Mouse (Mus musculus) embryo, embryonic 11 days (tissue): Measurements from ENCODE around the gene Gpam.

Experiments used
- DNase-seq: peaks from one replicate; pipeline ENCODE4 v3.0.0-alpha.2; 2015

The Gpam gene

DNA sequence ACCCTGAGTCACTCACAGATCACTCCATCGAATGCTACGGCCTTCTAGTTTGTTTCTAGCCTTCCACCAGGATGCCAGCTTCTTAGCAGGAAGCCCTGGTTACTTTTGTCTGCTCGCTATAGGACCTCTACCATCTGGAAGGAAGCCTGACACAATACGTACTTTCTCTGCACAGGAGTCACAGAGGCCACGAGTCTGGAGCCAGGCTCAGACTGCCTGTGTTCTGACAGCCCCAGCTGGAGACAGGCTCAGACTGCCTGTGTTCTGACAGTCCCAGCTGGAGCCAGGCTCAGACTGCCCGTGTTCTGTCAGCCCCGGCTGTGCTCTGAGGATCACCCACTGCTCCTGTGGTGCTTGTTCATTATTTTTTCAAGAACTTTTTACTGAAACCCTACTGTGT, 10.8 kb upstream of the Gpam start:
- no peak for DNase-seq

DNA sequence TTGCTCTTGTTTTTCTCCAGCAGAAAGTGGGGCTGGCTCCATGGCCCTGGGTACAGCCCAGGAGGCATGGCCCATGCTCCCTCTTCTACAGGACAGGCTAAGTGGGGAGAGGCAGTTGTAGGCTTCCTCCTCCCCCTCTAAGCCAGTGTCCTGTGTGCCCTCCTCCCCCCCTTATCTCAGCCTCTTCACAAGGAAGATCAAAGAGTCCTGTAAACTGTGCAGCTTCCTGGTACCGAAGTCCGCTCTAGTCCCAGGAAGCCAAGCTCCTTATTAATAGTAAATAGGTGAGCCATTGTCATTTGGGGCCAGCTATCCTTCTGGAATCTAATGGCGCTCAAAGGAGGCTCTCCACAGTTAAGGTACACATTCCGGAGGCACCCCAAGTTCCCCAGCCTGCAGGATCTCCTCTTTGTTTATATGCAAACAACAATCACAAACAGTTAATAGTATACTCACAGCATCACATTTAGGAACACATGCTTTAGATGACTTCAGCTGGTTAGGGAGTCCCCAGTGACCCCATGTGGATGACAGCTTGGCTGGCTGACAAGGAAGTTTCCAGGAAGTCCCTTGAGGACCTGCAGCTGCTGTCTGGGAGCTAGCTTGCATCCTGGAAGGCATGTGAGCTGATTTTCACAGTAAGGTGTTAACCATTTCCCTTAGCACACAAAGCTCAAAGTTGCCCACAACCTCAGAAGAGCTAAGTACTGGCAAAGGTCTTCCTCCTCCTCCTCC, 9.8 kb upstream of the Gpam start:
- no peak for DNase-seq

DNA sequence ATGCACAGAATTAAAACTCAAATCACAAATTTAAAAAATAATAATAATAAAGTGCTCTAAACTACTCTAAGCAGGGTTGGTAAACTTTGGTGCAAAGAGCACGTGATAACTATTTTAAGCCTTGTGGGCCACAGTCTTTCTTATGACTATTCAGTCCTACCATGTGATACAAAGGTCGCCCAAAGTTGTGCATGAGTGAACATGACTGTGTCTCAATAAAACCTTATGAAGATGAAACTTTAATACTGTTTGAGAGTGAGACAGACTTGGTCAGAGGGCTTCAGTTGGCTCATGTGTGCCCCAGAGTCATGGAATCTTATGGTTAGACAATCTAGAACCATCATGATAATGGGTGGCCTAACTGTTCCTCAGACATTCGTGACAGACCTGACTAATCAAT, 8.9 kb upstream of the Gpam start:
- no peak for DNase-seq

DNA sequence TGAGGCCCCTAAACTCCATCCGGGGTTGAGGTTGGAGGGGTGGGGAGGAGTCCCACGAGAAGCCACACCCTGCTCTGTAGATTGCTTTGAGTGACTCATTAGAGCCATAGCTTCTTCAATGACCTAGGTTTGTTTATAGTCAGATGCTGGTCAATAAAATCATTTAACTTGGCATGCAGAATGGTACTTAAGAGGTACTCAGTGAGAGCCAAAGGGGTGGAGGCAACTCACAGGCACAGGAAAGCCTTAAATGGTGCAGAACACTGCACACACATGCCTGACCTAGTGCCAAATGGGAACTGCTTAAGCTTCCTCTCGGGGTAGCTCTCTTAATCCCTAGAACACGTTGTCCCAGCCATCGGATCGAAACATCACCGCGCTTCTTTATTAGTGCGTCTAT, 7.5 kb upstream of the Gpam start:
- no peak for DNase-seq

DNA sequence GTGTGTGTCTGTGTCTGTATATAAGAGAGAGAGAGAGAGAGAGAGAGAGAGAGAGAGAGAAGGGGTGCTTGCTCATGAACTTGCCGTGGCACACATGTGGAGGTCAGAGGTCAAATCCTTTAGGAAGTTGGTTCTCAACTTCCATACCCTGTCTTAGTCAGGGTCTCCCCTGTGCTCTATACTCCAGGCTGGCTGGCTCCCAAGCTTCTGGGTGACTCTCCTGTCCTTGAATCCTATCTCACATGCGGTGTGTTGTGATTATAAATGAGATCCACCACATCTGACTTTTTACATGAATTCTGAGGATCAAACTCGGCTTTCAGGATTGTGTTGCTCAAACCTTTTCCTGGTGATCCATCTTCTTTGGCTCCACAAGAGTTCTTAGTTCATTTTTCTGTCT, 5.4 kb upstream of the Gpam start:
- no peak for DNase-seq

DNA sequence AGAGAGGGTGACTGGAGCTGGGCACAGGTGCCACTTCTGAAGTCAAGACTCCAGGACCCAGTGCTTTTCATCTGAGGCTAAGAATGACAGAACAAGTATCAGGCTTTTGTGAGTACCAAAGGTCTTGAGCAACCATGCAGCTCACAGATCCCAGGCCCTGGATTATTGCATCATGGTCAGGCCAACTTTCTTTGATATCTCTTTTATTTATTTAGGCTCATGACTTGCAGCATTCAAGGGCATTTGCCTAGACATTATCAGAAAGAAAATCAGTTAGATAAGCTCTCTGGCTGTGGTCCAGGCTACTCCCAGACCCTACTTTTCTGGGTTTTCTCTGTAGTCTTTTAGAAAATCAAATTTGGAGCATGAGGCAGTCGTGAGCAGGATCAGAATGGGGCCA, 4.7 kb upstream of the Gpam start:
- no peak for DNase-seq

DNA sequence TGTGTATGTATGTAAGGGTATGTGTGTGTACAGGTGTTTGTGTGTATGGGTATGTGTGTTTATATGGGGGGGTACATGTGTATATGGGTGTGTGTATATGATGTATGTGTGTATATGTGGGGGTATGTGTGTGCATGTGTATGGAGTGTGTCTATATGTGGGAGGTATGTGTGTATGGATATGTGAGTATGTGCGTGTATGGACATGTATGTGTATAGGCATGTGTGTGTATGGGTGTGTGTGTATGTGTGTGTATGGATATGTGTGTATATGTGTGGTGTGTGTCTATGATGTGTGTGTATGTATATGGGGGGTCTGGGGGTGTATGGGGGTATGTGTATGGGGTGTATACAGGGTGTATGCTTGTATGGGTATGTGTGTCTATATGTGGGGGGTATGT, 1.4 kb upstream of the Gpam start:
- no peak for DNase-seq

DNA sequence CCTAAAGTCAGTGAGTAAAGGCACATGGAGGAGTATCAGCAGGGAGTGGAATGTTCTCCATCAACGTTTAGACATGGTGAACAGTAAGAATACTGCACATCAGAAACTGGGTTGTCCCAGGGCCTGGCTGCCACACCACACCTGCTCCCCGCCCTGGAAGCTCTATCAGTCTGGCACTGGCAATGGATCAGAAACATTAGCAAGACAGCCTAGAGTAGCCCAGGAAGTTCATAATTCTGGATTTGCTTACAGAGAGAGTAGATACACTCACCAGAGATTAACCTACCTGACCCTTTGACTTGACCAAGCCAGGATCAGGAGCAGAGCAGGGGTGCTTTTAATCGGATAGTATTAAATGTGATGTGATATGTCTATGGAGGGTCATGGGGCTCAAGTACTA, 1.6 kb downstream of the Gpam start:
- DNase-seq, result no peak

DNA sequence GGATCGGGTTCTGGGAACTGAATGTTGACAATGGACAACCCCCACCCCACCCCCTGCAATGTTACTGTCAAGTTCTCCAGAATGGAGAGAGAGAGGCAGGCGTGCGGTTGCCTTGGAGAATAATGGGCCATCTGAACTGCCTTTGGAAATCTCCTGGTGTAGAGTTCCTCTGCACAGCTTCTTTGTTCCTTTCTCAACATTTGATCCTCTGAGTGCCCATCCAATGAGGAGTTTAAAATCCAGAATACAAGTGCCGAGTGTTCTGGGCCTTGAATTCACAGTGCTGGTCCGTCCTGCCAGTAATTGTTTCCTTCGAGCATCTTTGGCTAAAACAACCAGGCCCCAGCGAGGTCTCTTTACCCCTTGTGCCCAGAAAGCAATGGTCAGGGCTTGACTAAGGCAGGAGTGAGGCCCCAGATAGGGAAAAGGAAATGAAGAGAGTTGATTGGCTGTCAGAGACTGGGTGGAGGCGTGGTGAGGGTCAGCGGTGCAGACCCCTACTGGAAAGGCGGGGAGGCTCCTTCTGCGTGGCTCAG, 4.0 kb downstream of the Gpam start:
- DNase-seq, result peak; percentile 61

DNA sequence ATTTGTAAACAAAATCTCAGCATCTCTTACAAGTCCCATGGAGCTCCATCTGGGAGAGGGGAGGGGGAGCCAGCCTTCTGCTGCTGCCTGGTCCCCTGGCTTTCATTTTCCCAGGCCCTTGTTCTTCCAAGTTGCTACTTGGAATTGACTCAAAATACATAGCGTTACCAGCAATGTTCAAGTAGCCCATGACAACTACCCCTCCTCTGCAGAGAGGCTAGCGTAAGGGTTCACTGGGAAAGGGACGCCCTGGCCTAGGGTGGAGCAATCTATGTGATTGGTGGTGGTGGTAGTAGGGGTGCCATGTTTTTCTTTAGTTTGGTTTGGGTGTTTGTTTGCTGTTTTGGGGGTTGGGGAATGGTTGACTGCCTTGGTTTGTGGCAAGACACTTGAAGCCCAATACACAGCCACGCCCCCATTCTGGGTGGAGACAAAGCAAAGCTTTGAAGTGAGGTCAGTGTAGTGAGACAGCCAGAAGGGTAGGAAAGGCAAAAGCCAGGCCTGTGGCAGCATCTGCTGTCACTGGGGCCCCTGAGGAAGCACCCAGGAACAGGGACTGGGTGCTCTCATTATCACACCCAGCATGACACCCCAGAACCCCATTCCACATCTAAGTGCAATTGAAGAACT, 4.6 kb downstream of the Gpam start:
- DNase-seq, result peak; percentile 59

DNA sequence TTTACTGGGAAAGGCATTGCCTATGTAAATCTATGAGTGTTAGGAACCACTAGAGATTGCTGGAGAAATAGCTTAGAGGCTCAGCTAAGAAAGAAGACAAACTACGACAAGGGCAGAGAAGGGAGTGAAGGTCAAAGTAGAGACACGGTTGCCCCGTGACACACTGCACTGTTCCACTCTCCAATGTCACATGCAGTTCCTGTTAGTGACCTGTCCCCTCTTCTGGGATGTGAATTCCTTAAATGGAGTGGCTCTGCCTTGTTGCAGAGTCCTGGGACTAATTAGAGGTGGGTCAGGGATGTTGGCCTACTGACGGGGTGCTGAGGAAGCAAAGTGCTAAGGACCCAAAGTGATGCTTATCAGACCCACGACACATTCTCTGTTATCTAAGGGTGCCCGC, 5.2 kb downstream of the Gpam start:
- no peak for DNase-seq

DNA sequence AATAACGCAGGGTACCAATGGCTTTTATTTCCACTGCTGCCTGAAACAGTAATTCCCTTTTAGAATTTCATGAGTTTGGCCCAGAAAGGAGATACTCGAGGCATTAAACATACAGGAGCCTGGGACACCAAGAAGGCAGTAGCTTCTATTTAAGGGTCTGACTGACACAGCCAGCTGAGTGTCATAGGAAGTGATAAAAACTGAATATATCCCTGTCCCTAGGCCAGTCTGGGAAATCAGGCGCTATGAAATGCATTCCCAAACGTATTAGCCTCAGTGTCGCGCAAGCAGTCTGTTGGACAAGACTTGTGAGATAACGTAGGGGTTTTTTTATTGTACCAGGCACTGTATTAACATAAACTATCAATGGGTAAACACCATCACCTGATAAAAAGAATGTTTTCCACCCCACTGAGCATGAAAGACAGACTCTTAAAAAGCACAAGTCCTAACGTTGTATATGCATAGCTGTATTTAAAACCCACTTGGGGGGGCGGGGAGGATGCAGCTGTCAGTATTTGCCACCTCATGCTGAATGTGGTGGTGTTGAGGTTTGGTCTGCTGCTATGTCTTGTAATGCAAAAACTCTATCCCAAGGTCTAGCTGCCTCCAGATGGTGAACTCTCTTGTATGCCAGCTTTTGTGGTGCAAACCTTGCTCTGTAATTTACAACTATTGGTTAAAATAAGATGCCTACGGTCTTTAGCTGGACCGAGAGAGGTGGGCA, 6.4 kb downstream of the Gpam start:
- no peak for DNase-seq

DNA sequence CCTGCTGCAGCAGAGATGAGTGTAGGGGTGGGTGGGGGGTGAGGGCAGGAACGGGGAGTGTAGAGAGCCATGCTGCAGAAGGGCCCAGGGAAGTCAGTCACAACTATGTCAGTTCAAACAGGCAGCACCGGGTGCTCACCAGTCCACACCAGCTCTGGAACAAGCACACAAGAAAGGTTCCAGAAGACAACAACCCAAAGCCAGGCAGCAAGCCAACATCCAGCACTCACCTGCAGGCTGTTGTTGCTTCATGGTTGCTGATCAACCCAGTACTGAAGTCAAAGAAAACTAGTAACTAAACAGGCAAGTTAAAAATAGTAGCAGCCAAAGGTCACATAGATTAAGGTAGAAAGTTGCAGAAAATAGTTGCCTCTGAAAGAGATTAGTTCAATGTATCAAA, 7.5 kb downstream of the Gpam start:
- no peak for DNase-seq

DNA sequence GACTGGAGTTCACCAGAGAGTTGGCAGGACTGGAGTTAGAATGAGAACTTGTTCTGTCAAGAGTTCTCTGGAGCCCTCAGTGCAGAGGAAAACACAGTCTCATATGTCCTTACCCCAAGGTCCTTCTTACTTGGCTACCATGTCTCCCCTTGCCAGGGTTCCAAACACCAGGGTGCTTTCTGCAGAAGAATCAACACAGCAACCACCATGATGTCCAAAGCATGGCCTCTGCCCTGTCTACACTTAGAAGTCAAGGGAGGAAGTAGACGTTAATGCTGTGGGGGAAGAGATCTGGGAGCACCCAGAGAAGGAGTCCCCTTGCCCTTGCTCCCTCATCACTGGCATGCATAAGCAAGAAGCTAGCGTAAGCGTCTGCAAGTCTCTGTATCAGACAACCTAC, 9.0 kb downstream of the Gpam start:
- no peak for DNase-seq

DNA sequence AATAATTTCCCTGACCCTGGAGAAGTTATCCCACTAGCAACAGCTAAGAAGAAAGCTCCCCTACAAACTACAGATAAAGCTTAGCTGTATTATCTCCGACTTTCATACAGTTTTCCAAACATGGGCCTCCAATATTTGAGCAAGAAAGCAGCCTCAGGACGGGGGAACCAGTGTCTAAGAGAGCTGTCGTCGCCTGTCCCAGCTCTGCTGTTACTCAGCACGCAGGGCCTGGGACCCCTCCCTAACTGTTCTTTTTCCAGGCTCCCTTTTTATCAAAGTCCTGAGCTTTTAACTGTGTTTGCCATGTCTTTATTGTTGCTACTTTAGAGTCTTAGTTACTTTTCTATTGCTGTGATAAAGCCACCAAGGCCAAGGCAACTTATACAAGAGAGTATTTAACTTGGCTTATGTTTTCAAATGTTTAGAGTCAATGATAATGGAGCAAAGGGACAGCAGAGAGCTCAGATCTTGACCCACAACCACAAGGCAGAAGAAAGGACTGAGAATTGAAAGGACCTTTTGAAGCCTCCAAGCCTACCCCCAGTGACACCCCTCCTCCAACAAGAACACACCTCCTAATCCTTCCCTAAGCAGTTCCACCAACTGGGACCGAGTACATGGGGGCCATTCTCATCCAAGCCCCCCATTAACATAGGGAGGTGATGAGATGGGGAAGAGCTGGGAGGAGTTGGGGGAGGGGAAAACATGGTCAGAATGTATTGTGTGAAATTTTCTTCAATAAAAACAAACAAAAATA, 9.8 kb downstream of the Gpam start:
- no peak for DNase-seq

DNA sequence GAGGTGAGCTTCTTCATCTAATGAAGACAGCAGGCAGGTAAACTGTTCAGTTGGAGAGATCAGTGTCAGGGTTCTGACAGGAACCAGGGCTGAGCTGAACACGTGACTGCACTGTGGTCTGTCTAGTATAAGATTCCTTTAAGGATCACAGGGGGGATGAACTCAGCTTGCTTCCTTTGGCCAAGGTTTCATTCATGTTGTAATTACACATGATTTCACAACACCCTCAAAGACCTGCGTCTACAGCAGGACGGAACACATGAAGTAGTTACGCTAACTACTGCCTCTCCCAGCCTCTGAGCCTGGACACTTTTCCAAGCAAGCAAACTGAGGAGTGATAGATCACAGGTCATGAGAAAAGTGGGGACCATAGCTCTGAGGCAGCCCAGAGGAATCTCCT, 11.5 kb downstream of the Gpam start:
- no peak for DNase-seq

DNA sequence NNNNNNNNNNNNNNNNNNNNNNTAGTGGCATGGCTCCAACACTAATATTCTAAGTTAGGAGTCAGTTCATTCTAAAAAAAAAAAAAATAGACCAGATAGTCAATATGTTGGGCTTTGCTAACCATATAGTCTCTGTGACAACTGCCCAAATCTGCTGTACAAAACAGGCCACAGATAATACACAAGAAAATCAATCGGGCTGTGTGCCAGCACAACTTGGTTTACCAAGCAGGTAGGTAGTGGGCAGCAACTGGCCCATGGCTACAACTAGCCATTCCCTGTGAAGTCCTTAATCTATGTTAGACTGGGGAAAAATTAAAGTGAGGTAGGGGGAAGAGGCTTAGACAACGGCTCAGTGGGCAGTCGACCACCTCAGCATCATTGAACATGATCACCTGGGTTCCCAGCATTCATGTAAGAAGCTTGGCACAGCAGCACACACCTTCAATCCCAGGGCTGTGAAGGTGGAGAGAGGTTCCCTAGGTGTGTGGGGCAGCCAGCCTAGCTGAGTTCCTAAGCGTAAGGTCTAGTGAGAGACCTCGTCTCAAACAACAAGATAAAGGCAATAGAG, 12.1 kb downstream of the Gpam start:
- DNase-seq, result no peak

DNA sequence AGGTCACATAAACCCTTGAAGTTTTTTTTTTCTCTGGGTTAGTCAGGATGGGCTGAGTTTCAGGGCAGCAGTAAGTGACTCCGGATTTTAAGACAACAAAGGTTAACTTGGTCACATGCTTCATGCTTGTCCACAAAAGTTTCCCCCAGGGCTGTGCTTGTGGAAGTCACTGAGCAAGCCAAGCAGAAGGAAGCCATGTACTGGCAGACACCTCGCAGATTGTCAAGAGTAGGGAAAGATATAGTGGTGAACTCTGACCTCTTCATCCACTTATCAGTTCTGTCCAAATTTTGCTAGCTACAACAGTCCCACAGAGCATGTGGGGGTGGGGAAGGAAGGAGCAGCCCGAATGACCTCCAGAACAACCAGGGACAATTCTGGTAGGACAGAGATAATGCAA, 19.1 kb downstream of the Gpam start:
- DNase-seq, result no peak

DNA sequence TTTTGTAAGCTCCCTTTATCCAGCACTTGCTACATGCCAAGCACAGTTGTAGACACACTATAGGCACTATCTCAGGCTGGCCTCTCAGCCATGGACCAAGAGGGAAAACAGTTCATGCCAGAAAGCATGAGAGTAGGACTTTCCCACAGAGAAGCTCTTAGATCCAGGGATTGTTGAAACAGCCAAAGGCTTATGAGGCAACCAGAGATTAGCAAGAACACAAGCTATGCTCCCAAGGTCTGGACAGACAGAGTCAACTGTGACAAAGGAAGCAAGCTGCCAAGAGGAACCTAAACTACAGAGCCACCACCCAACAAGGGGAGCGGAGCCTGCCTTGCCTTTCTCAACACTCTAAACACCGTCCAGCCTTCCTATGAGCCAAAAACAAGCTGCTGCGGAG, 21.1 kb downstream of the Gpam start:
- no peak for DNase-seq

DNA sequence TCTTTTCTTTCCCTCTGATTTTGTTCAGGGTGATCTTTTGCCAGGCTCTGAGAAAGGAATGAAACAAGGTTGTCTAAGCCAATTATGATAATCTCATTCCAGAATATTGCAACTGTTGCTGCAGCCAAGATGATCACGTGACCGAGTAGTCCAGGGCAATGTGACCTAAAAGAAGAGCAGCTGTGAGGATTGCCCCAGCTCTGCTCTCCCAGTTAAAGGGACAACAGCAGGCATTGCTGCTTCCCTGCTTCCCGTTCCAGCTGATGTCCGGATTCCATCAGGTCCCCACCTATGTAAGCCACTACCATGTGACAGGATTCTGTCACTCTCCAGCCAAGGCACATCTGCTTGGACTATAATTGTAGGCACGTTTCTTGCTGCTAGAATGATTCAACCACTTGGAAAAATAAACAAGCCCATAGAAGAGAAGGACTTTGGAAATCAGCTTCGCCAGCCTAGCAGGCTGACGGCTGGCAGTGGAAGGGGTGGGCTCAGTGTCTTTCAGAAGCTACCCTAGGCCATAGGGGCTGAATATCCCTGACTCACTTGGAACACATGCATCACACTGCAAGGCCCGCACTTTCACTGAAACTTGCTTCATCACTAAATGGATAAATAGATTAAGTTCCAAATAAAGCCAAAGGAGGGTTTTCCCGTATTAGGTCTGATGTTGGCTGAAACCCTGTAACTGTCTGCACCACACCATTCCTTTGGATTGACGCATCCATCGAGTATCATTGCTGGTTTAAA, 23.8 kb downstream of the Gpam start:
- DNase-seq, result peak; percentile 25

DNA sequence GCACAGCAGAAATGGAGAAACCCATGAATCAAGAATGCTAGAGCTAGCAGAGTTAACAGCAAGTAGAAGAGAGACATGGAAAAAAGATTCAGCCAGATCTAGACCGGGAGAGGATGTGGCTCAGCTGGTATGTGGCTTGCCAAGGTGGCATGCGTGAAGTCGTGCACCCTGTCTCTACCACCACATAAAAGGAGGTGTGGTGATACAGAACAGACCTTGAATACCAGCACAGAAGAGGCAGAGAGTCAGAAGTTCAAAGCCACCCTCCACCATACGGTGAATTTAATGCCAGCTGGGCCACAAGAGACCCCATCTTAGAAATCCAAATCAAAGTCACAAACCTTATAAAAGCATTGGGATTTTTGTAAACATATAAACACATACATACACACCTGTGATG, 25.4 kb downstream of the Gpam start:
- DNase-seq, result no peak
